Mouse (Mus musculus) limb, embryonic 11.5 days (tissue): ENCODE measurements at regions not wholly inside any gene's neighbourhood (a gene's known extent, or its start where the extent isn't known, plus 50 kb on each side); places are given as distances from the start of the nearest gene placed in this dataset.
A peak's percentile ranks its signal among the peaks of the same experiment; 100 is the strongest.

Experiments used
- ATAC-seq: fragments of 200-750 bp; cut with Nextera tagmentation; 2 replicates; pipeline ENCODE4 v1.8.0; 2017; ENCODE audit warnings: low read depth; ENCODE audit not compliant: insufficient number of reproducible peaks, low FRiP score, low TSS enrichment
- DNase-seq: peaks from one replicate; pipeline ENCODE4 v3.0.0-alpha.2; 2015; ENCODE audit warnings: low spot score
- H3K27ac ChIP-seq: fragments of 300-500 bp; sonication (generic); replicated peaks from 2 replicates; pipeline ENCODE4 v1.5.1; 2014; ENCODE audit warnings: low read depth, mild to moderate bottlenecking, low read length
- H3K27me3 ChIP-seq: fragments of 300-500 bp; sonication (generic); 2 replicates; pipeline ENCODE4 v1.6.1; 2014; ENCODE audit warnings: mild to moderate bottlenecking, low read length, mixed read lengths; ENCODE audit not compliant: control insufficient read depth, insufficient read depth
- H3K36me3 ChIP-seq: fragments of 300-500 bp; sonication (generic); 2 replicates; pipeline ENCODE4 v1.6.1; 2014; ENCODE audit warnings: mild to moderate bottlenecking, low read length, moderate library complexity, mixed read lengths; ENCODE audit not compliant: control insufficient read depth, insufficient read depth
- H3K4me1 ChIP-seq: fragments of 300-500 bp; sonication (generic); 2 replicates; pipeline ENCODE4 v1.6.1; 2014; ENCODE audit warnings: low read length, mixed read lengths; ENCODE audit not compliant: control insufficient read depth, insufficient read depth
- H3K4me2 ChIP-seq: fragments of 300-500 bp; sonication (generic); 2 replicates; pipeline ENCODE4 v1.6.1; 2014; ENCODE audit warnings: low read depth, mild to moderate bottlenecking, moderate library complexity; ENCODE audit not compliant: severe bottlenecking
- H3K4me3 ChIP-seq: fragments of 300-500 bp; sonication (generic); 2 replicates; pipeline ENCODE4 v1.5.1; 2014; ENCODE audit warnings: low read depth, low read length
- H3K9ac ChIP-seq: fragments of 300-500 bp; sonication (generic); 2 replicates; pipeline ENCODE4 v1.6.1; 2014; ENCODE audit warnings: mild to moderate bottlenecking, low read length
- H3K9me3 ChIP-seq: fragments of 300-500 bp; sonication (generic); 2 replicates; pipeline ENCODE4 v1.6.1; 2016; ENCODE audit warnings: low read length; ENCODE audit not compliant: control insufficient read depth
- WGBS: fragments of 180-500 bp; shearing (Covaris S2); extraction: QIAGEN DNeasy Blood & Tissue Kit; methylation state at CpG from one replicate; pipeline ENCODE4 v1.1.7; 2014; 5-methylcytosine and 5-hydroxymethylcytosine counted together

GRCm38 (mm10) chr11:117579121-117579520 is 75.0 kb upstream of the Tnrc6c start:
- ATAC-seq: no peak
- no peak for DNase-seq
- no peaks in the 10 kb centered on the region for H3K4me1 ChIP-seq
- H3K9me3 ChIP-seq: no peaks in the 10 kb centered on the region
- 90% methylated on average over 2 of the region's 2 CpGs for WGBS
- H3K4me3 ChIP-seq: no peak overlapping the region
- H3K36me3 ChIP-seq: no peaks in the 10 kb centered on the region
- no peak overlapping the region for H3K4me2 ChIP-seq
- no peak overlapping the region for H3K9ac ChIP-seq
- no peak overlapping the region for H3K27ac ChIP-seq
- H3K27me3 ChIP-seq: no peaks in the 10 kb centered on the region

DNA sequence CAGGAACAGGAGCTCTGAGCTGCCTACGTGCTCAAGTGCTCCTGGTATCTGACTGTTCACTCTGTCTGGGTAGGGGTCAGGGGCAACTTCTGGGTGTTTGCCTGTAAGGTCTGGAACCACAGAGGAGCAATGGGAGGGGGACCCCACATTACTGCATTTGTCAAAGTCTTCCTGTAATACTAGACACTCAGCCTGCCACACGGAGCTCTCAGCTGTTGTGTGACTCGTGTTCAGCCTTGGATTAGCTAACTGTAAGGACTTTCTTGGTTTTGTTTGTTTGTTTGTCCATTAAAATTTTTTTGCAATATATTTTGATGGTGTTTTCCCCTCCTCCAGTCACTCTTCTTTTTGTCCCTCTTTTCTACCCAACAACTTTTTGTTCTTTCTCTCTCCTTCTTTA is 74.4 kb upstream of the Tnrc6c start:
- no peaks in the 10 kb centered on the region for H3K36me3 ChIP-seq
- DNase-seq: no peak
- no peaks in the 10 kb centered on the region for H3K9me3 ChIP-seq
- no peak overlapping the region for H3K4me3 ChIP-seq
- H3K27ac ChIP-seq: no peak overlapping the region
- no peak for ATAC-seq
- no peaks in the 10 kb centered on the region for H3K27me3 ChIP-seq
- no peaks in the 10 kb centered on the region for H3K4me1 ChIP-seq
- H3K9ac ChIP-seq: no peak overlapping the region
- no peak overlapping the region for H3K4me2 ChIP-seq
- WGBS: 48% methylated on average over 3 of the region's 3 CpGs

GRCm38 (mm10) chr11:117583478-117583877 is 70.6 kb upstream of the Tnrc6c start:
- no peak for ATAC-seq
- 95% methylated on average over 8 of the region's 8 CpGs for WGBS

DNA sequence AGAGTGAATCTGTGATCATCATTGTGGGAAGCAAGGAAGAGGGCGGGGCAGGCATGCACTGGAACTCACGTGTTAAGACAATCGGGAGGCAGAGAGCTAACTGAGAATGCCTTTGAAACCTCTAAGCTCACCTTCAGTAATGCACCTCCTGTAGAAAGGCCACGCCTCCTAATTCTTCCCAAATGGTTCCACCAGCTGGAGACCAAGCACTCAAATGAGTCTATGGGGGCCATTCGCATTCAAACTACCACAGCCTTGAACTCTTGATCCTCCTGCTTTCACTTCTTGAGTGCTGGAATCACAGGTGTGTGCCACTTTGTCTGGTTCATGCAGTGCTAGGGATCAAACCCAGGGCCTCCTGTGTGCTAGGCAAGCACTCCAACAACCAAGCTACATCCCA is 68.5 kb upstream of the Tnrc6c start:
- no peak for ATAC-seq
- no peak overlapping the region for H3K9ac ChIP-seq
- H3K27ac ChIP-seq: no peak overlapping the region
- WGBS: 89% methylated on average over 5 of the region's 5 CpGs
- no peak for DNase-seq
- H3K4me2 ChIP-seq: no peak overlapping the region
- no peaks in the 10 kb centered on the region for H3K27me3 ChIP-seq
- no peaks in the 10 kb centered on the region for H3K9me3 ChIP-seq
- H3K4me3 ChIP-seq: no peak overlapping the region
- no peaks in the 10 kb centered on the region for H3K36me3 ChIP-seq
- peaks cover 10% of the 10 kb centered on the region for H3K4me1 ChIP-seq

More at GRCm38 (mm10) chr11:117583478-117583877, 70.6 kb upstream of the Tnrc6c start:
- no peak for DNase-seq
- H3K36me3 ChIP-seq: no peaks in the 10 kb centered on the region
- peaks cover 10% of the 10 kb centered on the region for H3K4me1 ChIP-seq
- H3K9ac ChIP-seq: no peak overlapping the region
- H3K27me3 ChIP-seq: no peaks in the 10 kb centered on the region
- H3K9me3 ChIP-seq: no peaks in the 10 kb centered on the region
- no peak overlapping the region for H3K4me3 ChIP-seq
- no peak overlapping the region for H3K4me2 ChIP-seq
- no peak overlapping the region for H3K27ac ChIP-seq

DNA sequence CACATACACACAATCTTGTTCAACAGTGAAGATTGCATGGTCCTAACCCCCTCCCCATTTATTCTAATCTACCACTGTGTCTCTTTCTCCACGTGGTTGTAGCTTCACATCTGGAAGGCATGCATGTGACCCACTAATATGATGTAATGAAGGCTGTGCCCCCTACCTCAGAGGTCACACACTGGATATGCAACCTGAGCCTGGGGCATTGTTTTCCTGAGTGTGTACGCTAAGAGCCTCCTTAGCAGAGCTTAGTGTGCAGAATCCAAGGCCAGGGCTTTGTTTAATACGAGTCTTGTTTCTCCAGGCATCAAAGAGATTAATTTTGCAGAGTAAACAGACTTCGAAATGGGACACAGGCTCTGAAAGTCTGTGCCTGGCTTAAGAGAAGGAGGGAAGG is 68.0 kb upstream of the Tnrc6c start:
- Histone ChIP-seq H3K27ac (0 out of 2 replicates have a peak overlapping the region, but pooled peaks have one; percentile 14), H3K36me3 (no peaks in the 10 kb centered on the region), H3K9me3 (no peaks in the 10 kb centered on the region), H3K4me1 (peaks cover 10% of the 10 kb centered on the region), H3K27me3 (no peaks in the 10 kb centered on the region), H3K4me2 (no peak overlapping the region), H3K9ac (0 out of 2 replicates have a peak overlapping the region, but pooled peaks have one; percentile 22), H3K4me3 (no peak overlapping the region)
- ATAC-seq (no peak), DNase-seq (peak; percentile 44)
- WGBS: 37% methylated on average over 4 of the region's 4 CpGs

GRCm38 (mm10) chr11:117586857-117587425 is 67.1 kb upstream of the Tnrc6c start:
- no peaks in the 10 kb centered on the region for H3K36me3 ChIP-seq
- ATAC-seq: no peak
- H3K9ac ChIP-seq: no peak overlapping the region
- no peaks in the 10 kb centered on the region for H3K27me3 ChIP-seq
- no peak overlapping the region for H3K4me3 ChIP-seq
- WGBS: 91% methylated on average over 7 of the region's 7 CpGs
- no peak overlapping the region for H3K4me2 ChIP-seq
- peaks cover 10% of the 10 kb centered on the region for H3K4me1 ChIP-seq
- H3K27ac ChIP-seq: no peak overlapping the region
- no peaks in the 10 kb centered on the region for H3K9me3 ChIP-seq
- DNase-seq: no peak

- 85% methylated on average over 8 of the region's 8 CpGs for WGBS
- Histone ChIP-seq H3K9me3 (no peaks in the 10 kb centered on the region), H3K4me3 (no peak overlapping the region), H3K27ac (peak overlapping the region; percentile 63; the same call in 1 of the 2 replicates), H3K4me1 (peaks cover 10% of the 10 kb centered on the region), H3K9ac (no peak overlapping the region), H3K27me3 (no peaks in the 10 kb centered on the region), H3K4me2 (no peak overlapping the region), H3K36me3 (no peaks in the 10 kb centered on the region)
- ATAC-seq (no peak), DNase-seq (no peak)
Measured at GRCm38 (mm10) chr11:117589006-117589405, 65.1 kb upstream of the Tnrc6c start.

- H3K27me3 ChIP-seq: no peaks in the 10 kb centered on the region
- no peak overlapping the region for H3K9ac ChIP-seq
- H3K4me3 ChIP-seq: no peak overlapping the region
- no peak for DNase-seq
- H3K36me3 ChIP-seq: no peaks in the 10 kb centered on the region
- ATAC-seq: no peak
- H3K4me2 ChIP-seq: no peak overlapping the region
- H3K9me3 ChIP-seq: no peaks in the 10 kb centered on the region
- 80% methylated on average over 14 of the region's 14 CpGs for WGBS
- H3K27ac ChIP-seq: peak overlapping the region; percentile 63; the same call in 1 of the 2 replicates
- peaks cover 10% of the 10 kb centered on the region for H3K4me1 ChIP-seq
Measured at GRCm38 (mm10) chr11:117589422-117589821, 64.7 kb upstream of the Tnrc6c start.

DNA sequence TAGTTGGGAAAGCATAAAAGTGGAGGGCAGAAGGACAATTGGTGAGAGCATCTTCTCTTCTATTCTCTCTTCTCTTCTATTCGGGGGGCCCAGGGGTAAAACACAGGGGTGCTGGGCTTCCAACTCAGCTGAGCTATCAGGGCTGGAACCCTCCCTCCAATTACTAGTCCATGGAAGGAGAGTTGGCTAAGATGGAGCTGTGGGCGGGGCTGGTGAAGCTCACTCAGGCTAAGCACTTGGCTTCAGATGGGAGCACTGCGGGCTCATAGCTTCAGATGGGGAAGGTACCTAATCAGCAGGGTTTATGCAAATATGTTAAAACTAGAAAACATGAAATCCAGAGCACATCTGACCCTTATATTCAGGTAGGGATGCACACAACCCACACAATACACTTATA is 61.5 kb upstream of the Tnrc6c start:
- DNase-seq: no peak
- ATAC-seq: no peak
- WGBS: 54% methylated on average over 3 of the region's 3 CpGs
- Histone ChIP-seq H3K27ac (no peak overlapping the region), H3K4me1 (peaks cover under 1% of the 10 kb centered on the region), H3K9me3 (no peaks in the 10 kb centered on the region), H3K36me3 (no peaks in the 10 kb centered on the region), H3K4me2 (no peak overlapping the region), H3K9ac (no peak overlapping the region), H3K27me3 (no peaks in the 10 kb centered on the region), H3K4me3 (no peak overlapping the region)
